Mouse (Mus musculus): ENCODE measurements around the gene Jaml.
A peak's percentile ranks its signal among the peaks of the same experiment; 100 is the strongest.

Jaml gene

DNA sequence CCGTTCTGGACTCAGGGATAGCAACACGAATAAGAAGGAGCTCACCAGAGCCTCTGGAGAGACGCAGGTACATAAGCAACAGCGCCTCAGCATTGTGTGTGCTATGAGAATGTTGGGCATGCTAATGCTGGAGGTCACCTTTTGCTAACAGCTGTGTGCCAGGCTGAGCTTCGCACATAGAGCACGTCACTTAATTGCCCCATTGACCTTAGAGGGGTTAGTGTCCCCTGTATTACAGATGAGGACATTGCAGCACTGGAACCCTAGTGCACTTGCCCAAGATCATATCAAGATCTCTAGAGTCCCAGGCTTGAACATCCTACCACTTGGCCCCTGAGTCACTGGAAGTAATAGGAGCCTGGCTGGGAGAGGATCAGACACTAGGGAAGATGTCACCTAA, 41.6 kb downstream of the Jaml start:
- DNase-seq (ENCODE audit: low read depth, low spot score), result no peak

DNA sequence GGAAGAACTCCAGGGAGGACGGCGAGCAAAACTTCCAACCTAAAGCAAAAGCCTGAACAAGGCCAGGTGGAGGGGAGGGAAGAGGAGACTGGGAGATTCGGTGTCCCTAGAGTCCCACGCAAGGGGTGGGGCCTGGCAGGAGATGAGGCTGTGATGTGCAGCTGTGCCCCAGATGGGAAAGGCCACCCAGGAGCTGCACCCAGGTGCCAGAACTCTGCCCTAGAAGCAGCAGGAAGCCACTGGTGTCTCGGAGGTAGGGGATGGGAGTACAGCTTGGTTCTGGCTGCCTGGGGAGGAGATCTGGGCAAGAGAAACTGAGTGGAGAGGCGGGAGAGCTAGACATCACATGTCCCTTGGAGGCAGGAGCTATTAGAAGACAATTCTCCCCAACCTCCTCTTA, 42.0 kb downstream of the Jaml start:
- no peak for DNase-seq (ENCODE audit: low read depth, low spot score)

DNA sequence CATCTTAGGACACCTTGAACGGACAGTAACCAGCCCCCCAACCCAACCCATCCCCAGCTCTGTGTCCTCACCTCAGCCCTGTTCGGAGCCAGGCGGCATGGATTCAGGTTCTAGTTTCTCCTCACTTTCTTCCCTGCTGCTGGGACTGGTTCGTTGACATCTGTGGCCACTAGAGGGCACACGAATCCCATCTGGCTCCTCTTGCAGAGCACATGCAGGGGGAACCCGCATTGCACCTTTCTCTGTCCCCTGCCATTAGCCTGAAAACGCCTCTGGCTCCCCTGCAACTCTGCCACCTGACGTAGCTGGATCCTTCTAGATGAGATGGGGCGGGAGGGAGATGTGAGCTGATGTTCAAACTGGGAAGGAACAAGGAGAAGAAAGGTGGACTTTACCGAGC, 42.8 kb downstream of the Jaml start:
- peak; percentile 2 for DNase-seq (ENCODE audit: low read depth, low spot score)

DNA sequence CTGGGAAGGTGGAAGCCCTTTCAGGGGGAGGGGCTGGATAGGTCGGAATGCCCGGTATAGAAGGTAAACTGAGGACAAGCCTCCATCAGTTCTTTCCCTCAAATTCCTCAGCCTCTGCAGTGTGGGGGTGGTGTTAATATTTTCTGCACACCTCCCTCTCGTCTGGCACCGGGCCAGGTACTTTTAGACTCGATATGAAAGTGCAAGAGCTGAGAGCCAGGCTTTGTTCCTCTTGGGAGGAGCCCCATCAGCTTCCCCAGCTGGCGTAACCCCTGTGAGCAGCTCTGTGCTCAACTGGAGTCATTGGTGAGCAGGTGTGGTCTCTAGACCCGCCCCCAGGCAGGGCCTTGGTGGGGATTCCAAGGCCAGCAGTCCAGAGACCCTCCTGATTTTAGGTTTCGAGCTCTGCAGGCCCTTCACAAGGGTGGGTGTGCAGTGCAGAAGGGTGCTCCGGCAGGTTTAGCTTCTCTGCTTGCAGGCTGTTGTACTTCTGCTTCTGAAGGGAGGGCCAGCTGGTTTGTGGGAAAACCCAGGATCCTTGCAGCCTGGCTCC, 43.3 kb downstream of the Jaml start:
- no peak for DNase-seq (ENCODE audit: low read depth, low spot score)

DNA sequence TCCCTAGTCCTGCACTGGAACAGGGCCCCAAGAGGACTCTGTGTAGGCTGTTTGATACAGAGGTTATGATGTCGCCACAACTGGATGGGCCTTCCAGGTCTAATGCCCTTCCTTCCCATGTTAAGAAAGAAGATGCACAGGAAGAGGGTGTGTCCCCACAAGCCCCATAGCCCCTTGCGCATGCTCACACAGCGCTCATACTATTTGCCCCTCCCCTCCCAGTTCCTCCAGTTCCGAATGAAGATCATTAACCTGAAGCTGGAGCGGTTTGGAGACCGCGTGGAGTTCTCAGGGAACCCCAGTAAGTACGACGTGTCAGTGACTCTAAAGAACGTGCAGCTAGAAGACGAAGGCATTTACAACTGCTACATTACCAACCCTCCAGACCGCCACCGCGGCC, 46.2 kb downstream of the Jaml start:
- DNase-seq (ENCODE audit: low read depth, low spot score), result no peak

DNA sequence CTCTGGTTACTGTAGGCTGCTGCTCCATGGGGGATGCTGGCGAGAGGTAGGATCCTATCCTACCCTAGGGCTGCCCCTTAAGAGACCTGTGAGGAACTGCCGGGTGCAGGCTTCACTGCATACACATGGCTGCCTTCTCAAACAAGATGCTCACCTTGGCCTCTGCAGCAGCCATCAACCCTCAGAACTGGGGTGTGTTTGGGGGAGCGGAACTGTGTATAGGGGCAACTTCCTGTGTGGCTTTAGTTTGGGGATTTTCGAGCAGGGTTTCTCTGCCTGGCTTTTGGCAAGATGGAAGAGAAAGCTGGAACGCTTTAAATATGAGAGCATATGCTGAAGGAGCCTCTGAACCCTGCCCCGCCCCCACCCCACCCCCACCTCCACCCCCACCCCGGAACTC, 48.0 kb downstream of the Jaml start:
- no peak for DNase-seq (ENCODE audit: low read depth, low spot score)

DNA sequence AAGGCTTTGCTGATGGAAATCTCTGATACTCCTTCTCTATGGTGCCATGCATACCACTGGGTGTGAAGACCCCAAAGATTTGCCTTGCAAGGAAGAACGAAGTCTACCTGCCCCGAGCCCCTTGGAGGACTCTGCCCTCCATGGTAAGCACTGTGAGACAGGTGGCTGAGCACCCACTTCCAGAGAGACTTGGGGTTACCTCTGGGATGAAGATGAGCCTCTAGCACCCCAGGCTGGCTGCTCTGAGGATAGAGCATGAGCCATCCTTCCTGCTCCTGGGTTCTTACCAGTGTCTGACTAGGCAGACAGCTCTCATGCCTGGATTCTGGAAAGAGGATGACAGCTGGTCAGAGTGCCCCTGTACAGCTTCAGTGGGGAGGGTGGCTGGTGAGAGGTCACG, 51.1 kb downstream of the Jaml start:
- no peak for DNase-seq (ENCODE audit: low read depth, low spot score)

DNA sequence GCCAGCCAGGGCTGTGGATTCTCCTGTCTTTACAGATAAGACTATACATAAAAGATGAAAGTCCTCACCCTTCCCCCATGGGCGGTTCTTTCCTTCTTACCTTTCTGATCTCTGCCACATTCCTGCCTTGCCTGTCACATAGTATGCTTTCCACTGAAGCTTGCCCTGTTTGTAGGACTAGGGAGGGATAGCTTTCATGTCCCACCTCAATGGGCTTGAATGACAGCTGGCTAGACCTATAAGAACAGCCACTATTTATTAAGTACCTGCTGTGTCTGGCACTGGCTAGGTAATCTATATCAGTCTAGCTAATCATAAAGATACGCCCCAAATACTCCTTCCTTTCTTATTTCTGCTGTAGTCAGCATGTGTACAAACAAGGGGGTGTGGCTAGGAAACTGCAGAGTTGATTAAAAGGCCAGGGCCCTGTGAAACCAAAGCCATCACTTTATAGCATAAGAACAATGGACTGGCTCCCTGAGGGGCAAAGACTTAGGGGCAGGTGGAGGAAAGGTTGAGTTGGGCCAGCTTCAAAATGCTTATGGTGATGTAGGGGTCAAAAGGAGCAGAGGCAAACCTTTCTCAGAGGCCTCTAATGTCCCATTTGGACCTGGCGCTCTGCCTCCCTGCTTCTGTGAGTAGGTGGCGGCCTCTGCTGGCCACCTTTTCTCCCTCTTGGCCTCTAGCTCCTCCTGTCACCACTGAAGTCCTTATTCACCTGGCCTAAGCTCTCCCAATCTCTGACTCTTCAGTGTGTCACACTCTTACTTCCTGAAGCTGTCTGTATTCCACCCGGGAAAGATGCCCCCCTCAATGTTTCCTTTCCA, 54.7 kb downstream of the Jaml start:
- no peak for DNase-seq (ENCODE audit: low read depth, low spot score)

DNA sequence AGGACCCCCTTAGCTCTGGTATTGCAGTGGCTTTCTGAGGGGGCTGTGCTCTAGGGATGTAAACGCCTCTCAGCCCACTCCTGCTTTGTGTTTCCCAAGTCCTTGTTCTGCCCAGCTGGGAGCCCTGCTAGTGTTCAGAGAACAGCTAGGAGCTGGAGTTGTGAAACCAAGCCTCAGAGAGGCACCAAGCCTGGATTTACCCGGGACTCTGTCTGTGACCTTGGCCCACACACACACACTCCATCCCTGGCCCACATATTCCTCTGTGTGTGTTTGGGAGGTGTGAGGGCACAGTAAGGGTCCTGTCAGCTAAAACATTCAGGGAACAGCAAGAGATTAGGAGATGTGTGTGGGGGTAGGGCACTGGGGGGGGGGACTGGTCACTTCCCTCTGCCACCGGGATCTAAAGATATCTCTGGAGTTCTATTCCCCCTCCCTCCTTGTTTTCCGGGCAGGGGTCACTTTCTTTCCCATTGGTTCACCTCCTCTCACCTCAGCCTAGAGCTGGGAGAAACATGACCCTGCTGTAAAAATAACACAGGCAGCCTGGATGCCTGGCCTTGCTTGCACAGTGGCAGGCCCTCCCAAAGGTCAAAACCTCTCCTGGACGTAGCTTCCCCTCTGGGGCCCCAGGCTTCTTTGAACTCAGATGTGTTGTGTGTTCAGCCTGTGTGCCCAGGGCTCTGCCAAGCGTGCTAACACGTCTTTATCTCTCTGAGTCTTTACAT, 57.6 kb downstream of the Jaml start:
- DNase-seq (ENCODE audit: low read depth, low spot score), result no peak

DNA sequence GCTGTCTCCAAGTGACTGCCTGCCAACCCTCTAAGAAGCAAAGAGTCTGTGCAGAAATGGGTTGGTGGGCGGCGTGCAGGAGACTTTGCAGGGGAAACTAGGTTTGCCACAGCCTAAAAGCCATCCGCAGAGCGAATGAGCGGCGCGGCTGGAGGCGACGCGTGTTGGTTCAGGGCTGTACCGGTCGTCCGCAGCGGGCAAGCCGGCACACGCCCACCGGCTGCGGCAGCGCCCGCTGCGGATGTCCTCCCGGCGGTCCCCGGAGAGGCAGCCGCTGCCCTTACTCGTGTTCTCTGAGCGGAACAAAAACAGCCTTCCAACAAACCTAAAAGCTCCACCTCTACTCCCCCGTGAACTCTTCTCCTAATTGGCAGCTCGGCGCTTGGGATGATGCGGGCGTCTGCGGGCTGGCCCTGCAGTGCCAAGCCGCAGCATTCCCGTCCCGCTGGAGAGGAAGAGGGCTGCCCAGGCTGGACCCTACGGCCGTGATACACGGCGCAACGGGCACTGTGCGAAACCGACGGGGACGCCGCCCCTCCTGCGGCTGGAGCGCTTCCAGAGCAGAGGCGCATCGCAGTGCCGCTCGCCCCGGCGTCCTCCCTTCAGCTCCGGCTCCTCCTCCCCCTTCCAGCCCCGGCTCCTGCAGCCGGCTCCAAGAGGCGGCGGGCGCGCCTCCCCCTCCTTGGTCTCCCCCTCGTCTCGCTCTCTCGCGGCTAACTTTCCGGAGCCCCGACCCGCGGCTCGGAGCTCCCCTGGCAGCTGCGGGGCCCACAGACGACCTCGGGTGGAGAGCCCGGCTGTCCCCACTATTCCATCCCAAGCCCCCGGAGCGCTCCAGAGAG, 59.4 kb downstream of the Jaml start, which contains the start of gene Scn4b:
TSS of gene Scn4b (plus strand) at position 205 of the 842 bp plus-strand sequence.
- no peak for DNase-seq (ENCODE audit: low read depth, low spot score)

DNA sequence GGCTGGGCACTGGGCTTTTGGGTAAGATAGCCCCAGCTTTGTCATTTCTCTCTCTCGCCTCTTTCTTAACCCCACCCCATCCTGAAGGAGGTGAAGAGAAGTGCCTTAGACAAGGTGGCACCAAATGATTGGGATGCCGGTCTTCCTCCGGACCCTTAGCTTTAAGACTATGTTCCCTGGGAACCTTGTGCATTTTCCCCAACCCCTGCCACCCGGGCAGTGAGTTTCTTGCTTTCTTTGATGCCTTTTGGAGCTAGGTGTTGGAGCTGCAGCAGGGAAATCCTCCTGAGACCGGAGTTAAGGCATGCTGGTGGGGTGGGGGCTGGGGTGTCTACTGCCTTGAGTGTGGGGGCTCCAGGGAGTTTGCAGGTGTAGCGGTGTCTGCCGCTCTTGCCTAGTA, 60.1 kb downstream of the Jaml start:
- no peak for DNase-seq (ENCODE audit: low read depth, low spot score)

DNA sequence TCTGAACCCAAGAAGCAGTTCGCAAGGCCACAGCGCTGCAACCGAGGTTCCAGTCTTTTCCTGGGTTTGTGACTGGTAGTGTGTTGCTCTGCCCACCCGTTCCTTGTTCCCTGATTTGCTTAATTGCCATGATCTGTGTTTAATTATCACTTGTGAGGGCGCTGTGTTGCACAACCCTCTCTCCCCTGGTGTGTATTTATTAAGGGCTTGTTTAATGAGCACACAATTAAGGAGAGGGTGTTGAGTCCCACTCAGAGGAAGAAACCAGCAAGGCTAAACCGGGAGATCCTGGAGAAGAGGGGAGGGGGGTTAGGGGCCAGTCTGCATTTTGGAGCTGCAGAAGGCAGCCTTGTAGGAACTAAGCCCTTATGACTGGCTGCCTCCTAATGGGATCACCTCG, 62.0 kb downstream of the Jaml start:
- DNase-seq (ENCODE audit: low read depth, low spot score), result no peak

DNA sequence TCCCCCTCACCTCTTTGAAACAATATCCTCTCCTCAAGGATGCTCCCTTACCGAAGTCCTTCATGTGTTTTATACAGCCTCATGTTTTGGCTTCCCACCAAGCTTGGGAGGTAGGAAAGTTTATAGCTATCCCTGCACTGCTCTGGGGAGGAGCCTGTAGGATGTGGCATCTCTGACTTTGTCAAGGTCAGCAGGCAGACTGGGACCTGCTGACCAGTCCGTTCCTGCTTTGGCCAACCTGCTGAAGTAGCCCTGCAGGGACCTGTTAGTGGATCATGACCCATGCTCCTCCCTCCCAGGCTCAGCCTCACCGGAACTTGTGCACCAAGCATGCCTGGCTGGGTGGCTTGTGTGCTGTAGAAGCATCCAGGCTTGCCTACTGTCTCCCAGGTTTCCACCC, 63.7 kb downstream of the Jaml start:
- DNase-seq (ENCODE audit: low read depth, low spot score), result no peak

DNA sequence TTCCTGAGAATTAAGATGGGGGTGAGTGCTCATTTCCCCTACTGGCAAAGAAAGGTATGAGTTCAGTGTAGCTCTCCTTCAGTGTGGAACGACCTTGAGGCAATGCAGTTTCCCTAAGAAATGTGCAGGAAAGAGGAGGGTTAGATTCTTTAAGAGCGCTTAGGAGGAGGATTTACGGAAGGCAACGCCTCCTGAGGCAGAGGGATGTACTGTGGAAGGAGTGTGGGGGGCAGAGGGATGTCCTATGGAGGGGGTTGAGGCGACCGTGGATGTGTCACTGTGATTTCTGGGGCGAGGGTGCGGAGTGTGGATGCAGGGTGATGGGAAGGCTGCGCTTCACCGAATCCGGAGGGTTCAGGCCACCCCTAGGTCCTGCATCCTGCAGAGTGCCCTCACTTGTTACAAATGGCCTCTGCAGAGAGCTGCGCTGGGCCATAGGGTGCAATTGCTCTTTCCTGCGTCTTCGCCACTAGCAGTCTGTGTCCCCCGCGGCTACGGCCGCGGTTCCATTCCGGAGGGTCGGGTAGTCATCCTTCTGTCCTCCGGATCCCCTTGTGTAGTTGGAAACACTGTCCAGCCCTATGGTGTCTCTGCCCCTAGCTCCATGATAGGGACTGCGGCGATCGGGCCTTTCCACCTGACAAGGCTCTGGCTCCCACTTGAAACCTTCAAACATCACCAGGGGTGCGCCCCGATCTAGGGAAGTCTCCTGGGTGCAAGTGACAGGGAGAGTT, 66.7 kb downstream of the Jaml start:
- no peak for DNase-seq (ENCODE audit: low read depth, low spot score)

DNA sequence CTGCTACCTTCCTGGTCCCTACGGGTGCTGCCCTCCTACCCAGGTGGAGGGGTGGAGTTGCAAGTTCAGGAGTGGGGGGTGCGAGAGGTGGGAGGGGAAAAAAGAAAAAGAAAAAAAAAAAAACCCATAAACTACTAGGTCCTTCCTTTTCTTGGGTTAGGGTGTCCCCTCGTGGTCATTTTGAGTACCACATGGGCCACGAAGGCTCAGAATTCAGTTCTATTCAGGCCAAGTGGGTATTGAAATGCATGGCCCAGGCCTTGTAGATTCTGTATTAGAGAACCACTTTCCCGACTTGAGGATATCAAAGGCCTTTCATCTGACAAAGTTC, 67.2 kb downstream of the Jaml start:
- no peak for DNase-seq (ENCODE audit: low read depth, low spot score)

DNA sequence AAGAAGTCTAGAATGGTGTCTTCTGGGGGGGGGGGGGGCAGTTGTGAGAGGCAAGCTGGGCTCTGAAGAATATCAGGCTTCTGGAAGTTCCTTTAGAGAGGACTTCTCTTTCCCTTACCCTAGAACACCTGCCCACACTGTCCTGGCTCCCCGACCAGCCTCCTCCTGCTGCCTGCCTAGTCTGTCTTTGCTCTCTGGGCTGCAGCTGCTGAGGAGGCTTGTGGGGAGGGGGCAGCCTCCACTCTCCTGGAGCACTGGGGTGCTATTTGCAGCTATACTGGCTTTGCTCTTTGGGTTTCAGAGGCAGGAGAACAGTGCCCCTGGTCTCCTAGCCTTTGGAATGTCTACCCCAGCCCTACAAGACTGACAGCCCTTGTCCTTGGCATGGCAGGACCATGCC, 72.0 kb downstream of the Jaml start:
- no peak for DNase-seq (ENCODE audit: low read depth, low spot score)

DNA sequence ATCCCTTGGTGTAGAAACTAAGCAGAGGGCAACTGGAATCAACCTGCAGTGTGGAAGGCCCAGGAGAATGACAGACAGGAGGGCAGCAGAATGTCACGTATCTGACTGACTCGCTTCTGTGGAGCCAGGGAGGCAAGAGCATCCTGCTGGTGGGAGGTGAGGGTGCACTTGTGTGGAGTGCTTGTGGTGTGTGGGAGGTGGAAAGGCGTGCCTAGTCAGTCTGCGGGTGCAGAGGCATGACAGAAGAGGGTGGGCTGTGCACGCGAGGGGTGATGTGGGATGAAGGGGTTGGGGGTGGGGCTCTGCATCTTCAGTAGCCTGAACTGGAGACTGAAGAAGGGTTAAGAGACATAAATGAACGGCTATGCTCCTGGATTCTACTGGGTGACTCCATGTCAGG, 74.4 kb downstream of the Jaml start:
- DNase-seq (ENCODE audit: low read depth, low spot score), result no peak

Measured in c-Kit-negative CD71-positive TER-119-positive erythroid progenitor cells, embryonic 14.5 days (primary cell).